8 mouse cellular contexts compared by ENCODE assay signal in genomic region chr13:6471643-6472042, GRCm38 (mm10).
DNase-seq lines count a peak whose midpoint lies in the region; ATAC-seq lines count a peak whose summit lies in the region.

No protein-coding gene starts in this region.

- ATAC-seq in activated CD4-positive, CD25-positive, alpha-beta regulatory T cell, adult 4 months = peak; percentile 84
- peak; percentile 55 for ATAC-seq in midbrain, embryonic 14.5 days (ENCODE audit: low FRiP score, low TSS enrichment)

- H3K4me2 ChIP-seq in midbrain, embryonic 14.5 days (ENCODE audit: low read length) = no peak overlapping the region

- no peaks in the 10 kb centered on the region for H3K9me3 ChIP-seq in midbrain, embryonic 14.5 days (ENCODE audit: control insufficient read depth, low read length)

- DNase-seq in B cell, adult 2 months = peak; percentile 66 to 67
- peak; percentile 49 to 68 for DNase-seq in cerebellum, postnatal 36 days
- DNase-seq in gastrocnemius, postnatal 10 days = peak; percentile 53
- peak; percentile 37 for DNase-seq in kidney, adult 11 months
- peak; percentile 83 to 90 for DNase-seq in left cerebral cortex, postnatal 25 days (ENCODE audit: low spot score in 2 of 2)
- DNase-seq in midbrain, embryonic 14.5 days = peak; percentile 95
- DNase-seq in splenic B cell, adult 2 months (ENCODE audit: low read depth, low spot score) = peak; percentile 74

- H3K27me3 ChIP-seq in midbrain, embryonic 14.5 days (ENCODE audit: control insufficient read depth, insufficient read depth, low read length) = no peaks in the 10 kb centered on the region
- no peaks in the 10 kb centered on the region for H3K27me3 ChIP-seq in splenic B cell, adult 2 months (ENCODE audit: control insufficient read depth, insufficient read depth, low read length, poor library complexity, severe bottlenecking)

- intact Hi-C loops in left cerebral cortex, postnatal 25 days (cut with DNase I) = loop anchor here (2.0 to 10.0 kb wide), 8 partner anchors 61 to 1809 kb away; no protein-coding TSS in a partner anchor

- no peak overlapping the region for H3K27ac ChIP-seq in midbrain, embryonic 14.5 days (replicated peaks; ENCODE audit: low read depth, low read length)

- H3K4me1 ChIP-seq in midbrain, embryonic 14.5 days (ENCODE audit: control insufficient read depth, insufficient read depth, low read length) = peaks cover 30% of the 10 kb centered on the region

- no peak overlapping the region for H3K4me3 ChIP-seq in midbrain, embryonic 14.5 days (replicated peaks; ENCODE audit: low read depth, low read length)

- H3K9ac ChIP-seq in midbrain, embryonic 14.5 days (replicated peaks; ENCODE audit: low read length) = no peak overlapping the region

- WGBS in midbrain, embryonic 14.5 days = 6% methylated on average over 7 of the region's 7 CpGs

- no peaks in the 10 kb centered on the region for H3K36me3 ChIP-seq in midbrain, embryonic 14.5 days (ENCODE audit: control insufficient read depth, insufficient read depth, low read length)
- H3K36me3 ChIP-seq in splenic B cell, adult 2 months (ENCODE audit: control insufficient read depth, insufficient read depth, low read length, poor library complexity, severe bottlenecking) = no peaks in the 10 kb centered on the region

Comparison
In these comparisons a context has a peak if more than half of its experiments do, and no peak if none do; other contexts are left out.
1. DNase-seq: peak in every context shown above with its lines; median percentile 95 in midbrain, embryonic 14.5 days; 86 in left cerebral cortex, postnatal 25 days; 74 in splenic B cell, adult 2 months; 66 in B cell, adult 2 months; 58 in cerebellum, postnatal 36 days; 53 in gastrocnemius, postnatal 10 days; 37 in kidney, adult 11 months.